Mouse (Mus musculus) kidney, postnatal 0 days (tissue): ENCODE results near the gene Lbr. TPM values are rescaled to one million over a fixed set of nuclear protein-coding genes. Genes with fewer than 3 reads are reported as not detected.

Experiments used
- ATAC-seq: fragments of 200-750 bp; cut with Nextera tagmentation; replicated peaks from 2 replicates; pipeline ENCODE4 v1.8.0; 2017; ENCODE audit warnings: low read depth, moderate number of reproducible peaks, moderate TSS enrichment, moderate library complexity; ENCODE audit not compliant: low FRiP score
- DNase-seq: peaks from one replicate; pipeline ENCODE4 v3.0.0-alpha.2; 2016; ENCODE audit warnings: low spot score
- H3K27ac ChIP-seq: fragments of 300-500 bp; sonication (generic); 2 replicates; pipeline ENCODE4 v1.5.1; 2014; ENCODE audit warnings: mild to moderate bottlenecking
- H3K27me3 ChIP-seq: fragments of 300-500 bp; sonication (generic); 2 replicates; pipeline ENCODE4 v1.6.1; 2014; ENCODE audit warnings: low read length, mixed read lengths; ENCODE audit not compliant: insufficient read depth
- H3K36me3 ChIP-seq: fragments of 300-500 bp; sonication (generic); 2 replicates; pipeline ENCODE4 v1.6.1; 2014; ENCODE audit warnings: low read length, mixed read lengths; ENCODE audit not compliant: insufficient read depth
- H3K4me1 ChIP-seq: fragments of 300-500 bp; sonication (generic); replicated peaks from 2 replicates; pipeline ENCODE4 v1.6.1; 2014; ENCODE audit warnings: antibody characterized with exemption, low read length, mixed read lengths; ENCODE audit not compliant: insufficient read depth
- H3K4me2 ChIP-seq: fragments of 300-500 bp; sonication (generic); 2 replicates; pipeline ENCODE4 v1.6.1; 2014; ENCODE audit warnings: mild to moderate bottlenecking, low read length, moderate library complexity, mixed read lengths
- H3K4me3 ChIP-seq: fragments of 300-500 bp; sonication (generic); replicated peaks from 2 replicates; pipeline ENCODE4 v1.5.1; 2014; ENCODE audit warnings: low read depth, low read length
- H3K9ac ChIP-seq: fragments of 300-500 bp; sonication (generic); 2 replicates; pipeline ENCODE4 v1.6.1; 2014; ENCODE audit warnings: low read depth, low read length
- H3K9me3 ChIP-seq: fragments of 300-500 bp; sonication (generic); replicated peaks from 2 replicates; pipeline ENCODE4 v1.6.1; 2016; ENCODE audit warnings: low read length, inconsistent platforms, mixed read lengths
- CTCF ChIP-seq: IDR thresholded peaks from 2 replicates; pipeline ENCODE4 v1.5.1; 2016; ENCODE audit warnings: antibody characterized with exemption, low read depth, mild to moderate bottlenecking, moderate library complexity
- WGBS: fragments of 180-500 bp; shearing (Covaris S2); extraction: QIAGEN DNeasy Blood & Tissue Kit; methylation state at CpG from one replicate; pipeline ENCODE4 v1.1.7; 2014; 5-methylcytosine and 5-hydroxymethylcytosine counted together
- polyA plus RNA-seq: library from polyadenylated mRNA; unstranded; fragments of >200 nt; fragmentation: Nextera tagmentation; extraction: Ambion mirVana; gene quantifications from 2 replicates; pipeline ENCODE4 v1.2.1, GENCODE M21; 2015

The Lbr gene
- 55.2 and 64.9 TPM in 2 replicates for polyA plus RNA-seq

- Histone ChIP-seq H3K9me3 (no peaks in the 10 kb centered on the region), H3K4me1 (peaks cover 9% of the 10 kb centered on the region; the same call in 1 of the 2 replicates), H3K36me3 (no peaks in the 10 kb centered on the region), H3K9ac (peak within 1 kb of the TSS; percentile 94), H3K27me3 (no peaks in the 10 kb centered on the region), H3K27ac (peak within 1 kb of the TSS; percentile 98), H3K4me2 (peak within 1 kb of the TSS; percentile 86), H3K4me3 (peak within 1 kb of the TSS; percentile 82)
- DNase-seq (peak; percentile 39), ATAC-seq (no peak)
- WGBS: under 1% methylated on average over 14 of the region's 14 CpGs
- TF ChIP-seq CTCF: no peak
Observed at GRCm38 (mm10) chr1:181842781-181843180, at the start of gene Lbr. Gene Lbr (minus strand): TSS chr1:181843046.

GRCm38 (mm10) chr1:181889670-181890069 is 46.8 kb upstream of the Lbr start:
- H3K4me3 ChIP-seq: no peak overlapping the region
- H3K4me1 ChIP-seq: no peaks in the 10 kb centered on the region
- H3K27me3 ChIP-seq: no peaks in the 10 kb centered on the region
- TF ChIP-seq CTCF: no peak
- 85% methylated on average over 7 of the region's 7 CpGs for WGBS
- no peaks in the 10 kb centered on the region for H3K36me3 ChIP-seq
- no peak overlapping the region for H3K9ac ChIP-seq
- DNase-seq: no peak
- ATAC-seq: no peak
- H3K27ac ChIP-seq: no peak overlapping the region
- no peak overlapping the region for H3K4me2 ChIP-seq
- no peaks in the 10 kb centered on the region for H3K9me3 ChIP-seq

GRCm38 (mm10) chr1:181888801-181889200 is 46.0 kb upstream of the Lbr start:
- DNase-seq (peak; percentile 93), ATAC-seq (peak; percentile 78)
- H3K27me3 ChIP-seq: no peaks in the 10 kb centered on the region
- H3K4me1 ChIP-seq: no peaks in the 10 kb centered on the region
- H3K9me3 ChIP-seq: no peaks in the 10 kb centered on the region
- peak; percentile 100 for TF ChIP-seq CTCF
- H3K36me3 ChIP-seq: no peaks in the 10 kb centered on the region
- 6% methylated on average over 11 of the region's 11 CpGs for WGBS
- no peak overlapping the region for H3K4me3 ChIP-seq
- H3K27ac ChIP-seq: no peak overlapping the region
- no peak overlapping the region for H3K9ac ChIP-seq
- no peak overlapping the region for H3K4me2 ChIP-seq

- 0 out of 2 replicates have a peak, but pooled peaks cover 4% of the 10 kb centered on the region for H3K4me1 ChIP-seq
- H3K4me2 ChIP-seq: no peak overlapping the region
- no peaks in the 10 kb centered on the region for H3K9me3 ChIP-seq
- H3K36me3 ChIP-seq: no peaks in the 10 kb centered on the region
- DNase-seq (peak; percentile 64), ATAC-seq (no peak)
- H3K27ac ChIP-seq: no peak overlapping the region
- no peak overlapping the region for H3K9ac ChIP-seq
- H3K4me3 ChIP-seq: no peak overlapping the region
- H3K27me3 ChIP-seq: no peaks in the 10 kb centered on the region
- 26% methylated on average over 8 of the region's 8 CpGs for WGBS
- TF ChIP-seq CTCF: peak; percentile 73
Observed at GRCm38 (mm10) chr1:181881532-181881931, 38.7 kb upstream of the Lbr start.

GRCm38 (mm10) chr1:181880752-181881325 is 38.0 kb upstream of the Lbr start:
- DNase-seq (no peak), ATAC-seq (no peak)
- H3K4me2 ChIP-seq: no peak overlapping the region
- H3K27me3 ChIP-seq: no peaks in the 10 kb centered on the region
- H3K36me3 ChIP-seq: no peaks in the 10 kb centered on the region
- H3K27ac ChIP-seq: no peak overlapping the region
- no peak overlapping the region for H3K9ac ChIP-seq
- H3K4me3 ChIP-seq: no peak overlapping the region
- 58% methylated on average over 15 of the region's 15 CpGs for WGBS
- H3K9me3 ChIP-seq: no peaks in the 10 kb centered on the region
- 0 out of 2 replicates have a peak, but pooled peaks cover 4% of the 10 kb centered on the region for H3K4me1 ChIP-seq
- peak; percentile 46; the same call in 1 of the 2 replicates for TF ChIP-seq CTCF

GRCm38 (mm10) chr1:181878436-181878835 is 35.6 kb upstream of the Lbr start:
- no peak overlapping the region for H3K27ac ChIP-seq

More at GRCm38 (mm10) chr1:181878436-181878835, 35.6 kb upstream of the Lbr start:
- H3K9me3 ChIP-seq: no peaks in the 10 kb centered on the region
- 0 out of 2 replicates have a peak, but pooled peaks cover 4% of the 10 kb centered on the region for H3K4me1 ChIP-seq
- H3K4me2 ChIP-seq: no peak overlapping the region
- H3K27me3 ChIP-seq: no peaks in the 10 kb centered on the region
- H3K36me3 ChIP-seq: no peaks in the 10 kb centered on the region
- no peak for TF ChIP-seq CTCF
- no peak overlapping the region for H3K9ac ChIP-seq
- no peak overlapping the region for H3K4me3 ChIP-seq
- DNase-seq: no peak
- WGBS: 76% methylated on average over 5 of the region's 5 CpGs
- ATAC-seq: no peak
